Mouse (Mus musculus): ENCODE data around the gene Arf5.

Arf5 gene

DNA sequence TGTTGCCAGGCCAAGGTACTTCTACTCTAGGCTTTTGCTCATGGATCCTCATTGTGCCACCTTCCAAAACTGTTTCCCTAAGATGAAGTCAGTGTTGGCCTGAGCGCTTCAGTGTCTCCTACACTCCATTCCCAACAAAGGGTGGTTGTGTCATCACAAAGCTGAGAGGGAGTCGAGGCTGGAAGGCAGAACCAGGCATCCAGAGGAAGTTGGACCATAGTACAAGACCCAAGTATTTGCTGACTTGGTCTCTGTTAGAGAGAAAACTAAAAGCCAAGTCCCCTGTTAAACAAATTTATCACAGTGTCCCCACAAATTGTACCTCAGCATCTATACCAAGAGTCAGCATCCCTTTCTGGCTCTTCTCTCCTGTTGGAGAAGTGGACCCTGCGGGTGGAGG lies 4.9 kb downstream of the Arf5 start, which contains the start of gene Gcc1:
Gene Gcc1, minus strand, starts transcription at position 101 of the 400 bp plus-strand sequence.
- no peak for DNase-seq (ENCODE audit: low spot score in 2 of 2)

GRCm38 (mm10) chr6:28429870-28430269 lies 6.5 kb downstream of the Arf5 start:
- no peak for DNase-seq (ENCODE audit: low spot score in 2 of 2)

DNA sequence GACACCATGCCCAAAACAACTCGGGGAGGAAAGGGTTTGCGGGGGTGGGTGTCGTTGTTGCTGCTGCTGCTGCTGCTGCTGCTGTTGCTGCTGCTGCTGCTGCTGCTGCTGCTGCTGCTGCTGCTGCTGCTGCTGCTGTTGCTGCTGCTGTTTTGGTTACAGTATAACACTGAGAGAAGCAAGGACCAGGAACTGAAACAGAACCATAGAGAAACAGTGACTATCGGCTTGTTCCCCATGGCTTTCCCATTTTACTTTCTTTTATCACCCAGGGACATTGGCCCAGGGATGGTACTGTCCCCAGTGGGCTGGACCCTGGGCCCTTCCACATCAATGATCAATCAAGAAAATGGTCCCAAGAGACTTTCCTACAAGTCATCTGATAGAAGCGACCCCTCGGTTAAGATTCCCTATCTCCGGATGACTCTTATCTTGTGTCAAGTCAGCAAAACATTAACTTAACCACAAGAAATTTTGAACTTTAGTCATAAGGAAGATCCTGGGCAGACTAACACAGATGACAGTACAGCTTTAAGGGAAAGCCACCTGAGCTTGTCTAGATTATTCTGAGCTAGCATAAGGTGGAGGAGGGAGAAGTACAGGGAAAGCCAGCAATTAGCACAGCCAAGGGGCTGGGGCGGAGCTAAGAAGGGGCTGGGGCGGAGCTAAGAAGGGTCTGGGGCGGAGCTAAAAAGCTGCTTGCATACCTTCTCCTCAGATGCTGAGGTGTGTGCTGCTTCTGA lies 7.6 kb downstream of the Arf5 start:
- DNase-seq (ENCODE audit: low spot score in 2 of 2), result no peak

DNA sequence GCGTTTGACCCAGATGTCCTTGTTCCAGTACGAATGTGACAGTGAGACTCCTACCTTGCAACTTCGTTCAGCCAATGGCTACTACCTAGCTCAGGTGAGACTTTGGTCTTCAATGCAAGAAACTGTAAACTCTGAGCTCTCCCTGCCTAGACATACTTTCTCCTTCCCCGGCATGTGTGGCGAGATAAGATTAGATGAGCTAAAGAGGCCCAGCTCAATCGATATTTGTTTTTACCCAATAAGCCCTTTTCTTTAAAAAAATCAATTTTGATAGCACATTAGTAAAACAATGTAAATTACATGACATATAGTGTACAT lies 8.1 kb downstream of the Arf5 start:
- DNase-seq (ENCODE audit: low spot score in 2 of 2), result no peak

- no peak for DNase-seq (ENCODE audit: low spot score in 2 of 2)
Observed at GRCm38 (mm10) chr6:28447937-28448336, 24.6 kb downstream of the Arf5 start.

GRCm38 (mm10) chr6:28449253-28449652 lies 25.9 kb downstream of the Arf5 start, which contains the start of gene Pax4:
Pax4 (minus strand) TSS chr6:28449353.
- DNase-seq (ENCODE audit: low spot score in 2 of 2), result no peak

- DNase-seq (ENCODE audit: low spot score in 2 of 2), result no peak
Observed at GRCm38 (mm10) chr6:28450481-28450880, 27.1 kb downstream of the Arf5 start.

GRCm38 (mm10) chr6:28450977-28451376 lies 27.6 kb downstream of the Arf5 start:
- no peak for DNase-seq (ENCODE audit: low spot score in 2 of 2)

- DNase-seq (ENCODE audit: low spot score in 2 of 2), result no peak
Observed at GRCm38 (mm10) chr6:28459221-28459668, 35.9 kb downstream of the Arf5 start.

- peak; percentile 25 to 33 for DNase-seq (ENCODE audit: low spot score in 2 of 2)
Observed at GRCm38 (mm10) chr6:28460534-28460933, 37.2 kb downstream of the Arf5 start.

GRCm38 (mm10) chr6:28464630-28465029 lies 41.3 kb downstream of the Arf5 start:
- DNase-seq (ENCODE audit: low spot score in 2 of 2), result no peak

- no peak for DNase-seq (ENCODE audit: low spot score in 2 of 2)
Observed at GRCm38 (mm10) chr6:28470017-28470602, 46.8 kb downstream of the Arf5 start.

DNA sequence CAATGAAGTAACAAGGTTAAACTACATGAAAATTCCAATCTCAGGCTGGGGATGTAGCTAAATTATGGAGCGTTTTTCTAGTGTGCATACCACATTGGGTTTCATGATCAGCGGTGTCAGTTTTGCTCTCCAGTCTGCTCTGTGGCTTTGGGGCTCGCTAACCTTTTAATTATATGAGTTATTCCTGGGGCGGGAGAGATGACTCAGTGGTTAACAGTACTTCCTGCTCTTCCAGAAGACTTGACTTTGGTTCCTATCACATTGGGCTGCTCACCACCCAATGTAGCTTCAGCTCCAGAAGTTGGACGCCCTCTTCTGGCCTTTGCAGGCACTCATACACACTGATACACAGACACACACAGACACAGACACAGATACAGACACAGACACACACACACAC lies 47.3 kb downstream of the Arf5 start:
- DNase-seq (ENCODE audit: low spot score in 2 of 2), result no peak

- DNase-seq (ENCODE audit: low spot score in 2 of 2), result no peak
Observed at GRCm38 (mm10) chr6:28471284-28472035, 48.1 kb downstream of the Arf5 start.

GRCm38 (mm10) chr6:28474211-28474610 lies 50.9 kb downstream of the Arf5 start:
- DNase-seq (ENCODE audit: low spot score in 2 of 2), result no peak

- no peak for DNase-seq (ENCODE audit: low spot score in 2 of 2)
Observed at GRCm38 (mm10) chr6:28474839-28475238, 51.5 kb downstream of the Arf5 start, which contains the start of gene Snd1. Snd1 (plus strand) TSS chr6:28475139.

Measured in spleen, postnatal 14 days (tissue).